Mouse (Mus musculus) forebrain, embryonic 16.5 days (tissue): ENCODE measurements around the gene Hip1. TPM values are rescaled to one million over a fixed set of nuclear protein-coding genes. Genes with fewer than 3 reads are reported as not detected.

Experiments used
- ATAC-seq: fragments of 200-750 bp; cut with Nextera tagmentation; 2 replicates; pipeline ENCODE4 v1.8.0; 2017; ENCODE audit warnings: mild to moderate bottlenecking, moderate library complexity
- H3K27ac ChIP-seq: fragments of 300-500 bp; sonication (generic); 2 replicates; pipeline ENCODE4 v1.5.1; 2014; ENCODE audit warnings: low read length, control low read depth
- H3K27me3 ChIP-seq: fragments of 300-500 bp; sonication (generic); replicated peaks from 2 replicates; pipeline ENCODE4 v1.6.1; 2014; ENCODE audit warnings: low read length; ENCODE audit not compliant: control insufficient read depth, insufficient read depth
- H3K36me3 ChIP-seq: fragments of 300-500 bp; sonication (generic); 2 replicates; pipeline ENCODE4 v1.6.1; 2014; ENCODE audit not compliant: control insufficient read depth, insufficient read depth
- H3K4me1 ChIP-seq: fragments of 300-500 bp; sonication (generic); replicated peaks from 2 replicates; pipeline ENCODE4 v1.6.1; 2014; ENCODE audit warnings: low read length; ENCODE audit not compliant: control insufficient read depth, insufficient read depth
- H3K4me2 ChIP-seq: fragments of 300-500 bp; sonication (generic); 2 replicates; pipeline ENCODE4 v1.6.1; 2014; ENCODE audit warnings: mild to moderate bottlenecking, low read length, control low read depth
- H3K4me3 ChIP-seq: fragments of 300-500 bp; sonication (generic); replicated peaks from 2 replicates; pipeline ENCODE4 v1.5.1; 2014; ENCODE audit warnings: mild to moderate bottlenecking, low read length, control low read depth
- H3K9ac ChIP-seq: fragments of 300-500 bp; sonication (generic); replicated peaks from 2 replicates; pipeline ENCODE4 v1.6.1; 2014; ENCODE audit warnings: low read depth, low read length, control low read depth
- H3K9me3 ChIP-seq: fragments of 300-500 bp; sonication (generic); 2 replicates; pipeline ENCODE4 v1.6.1; 2016; ENCODE audit warnings: low read length; ENCODE audit not compliant: control insufficient read depth
- WGBS: fragments of 180-500 bp; shearing (Covaris S2); extraction: QIAGEN DNeasy Blood & Tissue Kit; methylation state at CpG from one replicate; pipeline ENCODE4 v1.1.7; 2014; 5-methylcytosine and 5-hydroxymethylcytosine counted together
- polyA plus RNA-seq: library from polyadenylated mRNA; unstranded; fragments of >200 nt; fragmentation: Nextera tagmentation; extraction: Ambion mirVana; gene quantifications from 2 replicates; pipeline ENCODE4 v1.2.1, GENCODE M21; 2015

The Hip1 gene
- polyA plus RNA-seq, 1 experiment from 2014 or later = 32.5 TPM

DNA sequence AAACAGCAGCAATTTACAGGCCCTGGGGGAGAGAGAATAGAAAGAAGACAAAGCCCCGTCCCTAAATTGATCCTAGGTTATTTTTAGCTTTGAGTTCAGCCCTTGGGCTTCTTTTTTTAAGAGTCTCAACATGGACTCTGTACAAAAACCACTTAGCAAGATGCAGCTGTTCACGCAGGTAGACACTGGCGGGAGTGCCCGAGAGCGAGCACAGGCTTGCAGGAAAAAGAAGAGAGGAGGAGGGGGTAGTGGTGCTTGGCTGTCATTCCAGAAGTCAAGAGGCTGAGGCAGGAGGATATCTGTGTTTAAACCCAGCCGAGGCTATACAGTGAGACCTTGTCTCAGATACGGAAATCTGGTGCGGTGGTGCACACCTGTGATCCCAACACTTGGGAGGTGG lies 42.9 kb downstream of the Hip1 start:
- H3K4me3 ChIP-seq = no peak overlapping the region
- no peaks in the 10 kb centered on the region for H3K9me3 ChIP-seq
- H3K27me3 ChIP-seq = no peaks in the 10 kb centered on the region
- H3K9ac ChIP-seq = no peak overlapping the region
- 82% methylated on average over 8 of the region's 8 CpGs for WGBS
- no peak for ATAC-seq
- H3K27ac ChIP-seq = no peak overlapping the region
- peaks cover 9% of the 10 kb centered on the region for H3K4me1 ChIP-seq
- H3K36me3 ChIP-seq = no peaks in the 10 kb centered on the region
- H3K4me2 ChIP-seq = no peak overlapping the region

- no peak overlapping the region for H3K4me3 ChIP-seq
- no peak overlapping the region for H3K27ac ChIP-seq
- no peak for ATAC-seq
- H3K9ac ChIP-seq = no peak overlapping the region
- no peaks in the 10 kb centered on the region for H3K9me3 ChIP-seq
- no peak overlapping the region for H3K4me2 ChIP-seq
- WGBS = 86% methylated on average over 3 of the region's 3 CpGs
- H3K36me3 ChIP-seq = no peaks in the 10 kb centered on the region
- H3K4me1 ChIP-seq = peaks cover 6% of the 10 kb centered on the region; the same call in 1 of the 2 replicates
- H3K27me3 ChIP-seq = no peaks in the 10 kb centered on the region
Measured at GRCm38 (mm10) chr5:135498914-135499313, 46.0 kb downstream of the Hip1 start.

- Histone ChIP-seq H3K4me3 (no peak overlapping the region), H3K4me1 (no peaks in the 10 kb centered on the region), H3K9ac (no peak overlapping the region), H3K27ac (no peak overlapping the region), H3K9me3 (no peaks in the 10 kb centered on the region), H3K27me3 (no peaks in the 10 kb centered on the region), H3K4me2 (no peak overlapping the region), H3K36me3 (no peaks in the 10 kb centered on the region)
- no peak for ATAC-seq
- WGBS = 82% methylated on average over 6 of the region's 6 CpGs
Measured at GRCm38 (mm10) chr5:135497347-135497955, 47.5 kb downstream of the Hip1 start.

GRCm38 (mm10) chr5:135496489-135496888 lies 48.4 kb downstream of the Hip1 start:
- no peak overlapping the region for H3K9ac ChIP-seq
- H3K4me3 ChIP-seq = no peak overlapping the region
- H3K4me2 ChIP-seq = no peak overlapping the region
- no peaks in the 10 kb centered on the region for H3K4me1 ChIP-seq
- H3K36me3 ChIP-seq = no peaks in the 10 kb centered on the region
- WGBS = 84% methylated on average over 2 of the region's 2 CpGs
- ATAC-seq = no peak
- H3K27ac ChIP-seq = no peak overlapping the region
- no peaks in the 10 kb centered on the region for H3K9me3 ChIP-seq
- H3K27me3 ChIP-seq = no peaks in the 10 kb centered on the region

DNA sequence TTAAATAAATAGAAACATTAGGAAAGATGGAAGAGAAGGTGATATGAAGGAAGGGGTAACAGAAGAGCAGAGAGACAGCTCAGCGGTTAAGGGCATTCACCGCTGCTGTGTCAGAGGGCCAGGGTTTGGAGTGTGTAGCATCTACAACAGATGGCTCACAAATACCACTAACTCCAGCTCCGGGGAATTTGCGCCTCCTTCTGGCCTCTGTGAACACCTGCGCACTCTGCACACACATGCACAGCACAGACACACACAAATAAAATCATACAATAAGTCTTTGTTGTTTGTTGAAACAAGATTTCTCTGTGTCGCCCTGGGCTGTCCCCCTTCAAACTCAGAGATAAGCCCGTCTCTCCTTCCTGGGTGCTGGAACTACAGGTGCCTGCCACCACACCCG lies 49.4 kb downstream of the Hip1 start:
- Histone ChIP-seq H3K27me3 (no peaks in the 10 kb centered on the region), H3K27ac (no peak overlapping the region), H3K36me3 (no peaks in the 10 kb centered on the region), H3K4me1 (no peaks in the 10 kb centered on the region), H3K9me3 (no peaks in the 10 kb centered on the region), H3K9ac (no peak overlapping the region), H3K4me3 (no peak overlapping the region), H3K4me2 (no peak overlapping the region)
- ATAC-seq = no peak
- WGBS = 97% methylated on average over 8 of the region's 8 CpGs

- no peak overlapping the region for H3K4me3 ChIP-seq
- no peaks in the 10 kb centered on the region for H3K9me3 ChIP-seq
- H3K9ac ChIP-seq = no peak overlapping the region
- H3K4me1 ChIP-seq = peaks cover 7% of the 10 kb centered on the region
- no peak overlapping the region for H3K27ac ChIP-seq
- 82% methylated on average over 13 of the region's 13 CpGs for WGBS
- no peaks in the 10 kb centered on the region for H3K27me3 ChIP-seq
- no peak for ATAC-seq
- no peaks in the 10 kb centered on the region for H3K36me3 ChIP-seq
- H3K4me2 ChIP-seq = no peak overlapping the region
Measured at GRCm38 (mm10) chr5:135494183-135494910, 50.6 kb downstream of the Hip1 start.

DNA sequence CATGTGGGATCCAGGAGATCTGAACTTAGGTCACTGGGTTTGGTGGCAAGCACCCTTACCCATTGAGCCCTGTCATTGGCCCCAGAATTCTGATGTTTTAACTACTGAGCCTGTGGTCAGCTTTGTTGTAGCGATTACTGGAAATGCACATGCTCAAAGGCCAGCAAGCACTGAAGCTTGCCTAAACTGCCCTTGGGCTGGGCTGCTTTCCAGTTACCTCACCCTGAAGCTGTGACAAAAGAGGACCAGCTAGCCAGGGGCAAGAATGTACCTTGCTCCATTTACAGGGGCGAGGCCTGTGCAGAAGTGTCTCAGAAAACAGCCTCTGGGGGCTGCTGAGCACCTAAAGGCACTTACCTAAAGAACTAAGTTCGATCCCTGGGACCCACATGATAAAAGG lies 51.8 kb downstream of the Hip1 start:
- H3K4me2 ChIP-seq = no peak overlapping the region
- H3K27me3 ChIP-seq = no peaks in the 10 kb centered on the region
- 74% methylated on average over 3 of the region's 3 CpGs for WGBS
- no peaks in the 10 kb centered on the region for H3K9me3 ChIP-seq
- no peaks in the 10 kb centered on the region for H3K36me3 ChIP-seq
- H3K4me3 ChIP-seq = no peak overlapping the region
- H3K4me1 ChIP-seq = peaks cover 14% of the 10 kb centered on the region
- no peak overlapping the region for H3K9ac ChIP-seq
- no peak for ATAC-seq
- no peak overlapping the region for H3K27ac ChIP-seq

- ATAC-seq = no peak
- 95% methylated on average over 2 of the region's 2 CpGs for WGBS
- Histone ChIP-seq H3K4me3 (no peak overlapping the region), H3K27me3 (no peaks in the 10 kb centered on the region), H3K27ac (no peak overlapping the region), H3K9me3 (no peaks in the 10 kb centered on the region), H3K4me1 (peaks cover 21% of the 10 kb centered on the region), H3K4me2 (no peak overlapping the region), H3K9ac (no peak overlapping the region), H3K36me3 (no peaks in the 10 kb centered on the region)
Measured at GRCm38 (mm10) chr5:135492126-135492525, 52.8 kb downstream of the Hip1 start.

DNA sequence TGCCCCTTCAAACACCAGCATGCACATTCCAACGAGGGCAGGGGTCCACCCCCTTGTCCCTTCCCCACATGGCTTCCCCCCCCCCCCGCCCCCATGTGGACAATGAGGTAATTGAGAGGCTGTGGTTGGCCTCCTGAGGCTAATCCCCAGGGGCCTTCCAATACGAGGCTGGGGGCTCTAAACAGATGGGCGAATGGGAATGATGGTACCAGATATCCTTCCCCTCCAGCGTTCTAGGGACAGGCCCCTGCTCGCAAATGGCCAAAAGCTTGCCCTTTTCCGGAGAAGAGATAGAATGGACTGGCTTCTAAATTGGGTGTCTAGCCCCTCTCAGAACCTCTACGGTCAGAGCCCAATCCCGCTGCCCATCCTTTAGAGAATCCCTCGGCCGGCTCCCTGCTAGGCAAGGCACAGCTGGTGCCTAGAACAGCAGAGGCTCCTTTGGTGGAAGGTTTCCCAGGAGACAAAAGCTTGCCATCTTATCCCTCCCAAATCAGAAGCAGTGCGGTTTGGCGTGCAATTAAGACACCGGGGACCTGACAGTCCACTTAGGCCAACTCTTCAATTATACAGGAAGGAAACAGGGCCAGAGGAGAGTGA lies 55.1 kb downstream of the Hip1 start:
- Histone ChIP-seq H3K27ac (peak overlapping the region; percentile 95), H3K4me1 (peaks cover 21% of the 10 kb centered on the region), H3K9me3 (no peaks in the 10 kb centered on the region), H3K4me3 (peak overlapping the region; percentile 84), H3K27me3 (no peaks in the 10 kb centered on the region), H3K4me2 (peak overlapping the region; percentile 91), H3K36me3 (no peaks in the 10 kb centered on the region), H3K9ac (peak overlapping the region; percentile 77)
- peak; percentile 21 for ATAC-seq
- 1% methylated on average over 14 of the region's 14 CpGs for WGBS
